Mouse (Mus musculus): ENCODE data around the gene Ddx19a.

GRCm38 (mm10) chr8:111029589-111029988, 32.0 kb upstream of the Ddx19a start:
- TF ChIP-seq E2F4 (IDR thresholded peaks at IDR 0.05; ENCODE audit: insufficient read depth) (no peak), USF1 (IDR thresholded peaks at IDR 0.05; ENCODE audit: low read depth) (no peak)

All from myocyte (in vitro differentiated cells).